8 mouse cellular contexts compared by ENCODE assay signal in genomic region chr6:101377167-101377934, GRCm38 (mm10). TPM values are rescaled to one million over a fixed set of nuclear protein-coding genes. Genes with fewer than 3 reads are reported as not detected.
DNase-seq lines count a peak whose midpoint lies in the region; ATAC-seq and TF ChIP-seq lines count a peak whose summit lies in the region.

TSS of gene Pdzrn3 (minus strand) at chr6:101377897.

- no peaks in the 10 kb centered on the region for H3K4me1 ChIP-seq in G1E (ENCODE audit: insufficient read depth, low read depth, low read length)
- peaks cover 2% of the 10 kb centered on the region; the same call in 1 of the 2 replicates for H3K4me1 ChIP-seq in bone marrow macrophage, adult 2 months (ENCODE audit: control insufficient read depth, insufficient read depth, low read length)
- H3K4me1 ChIP-seq in hindbrain, embryonic 11.5 days (replicated peaks; ENCODE audit: control insufficient read depth, insufficient read depth, low read length) = peaks cover 2% of the 10 kb centered on the region; the same call in 1 of the 2 replicates

- no peaks in the 10 kb centered on the region for H3K27me3 ChIP-seq in G1E (ENCODE audit: insufficient read depth, low read length)
- H3K27me3 ChIP-seq in hindbrain, embryonic 11.5 days (ENCODE audit: control insufficient read depth, insufficient read depth, low read length) = no peaks in the 10 kb centered on the region; the same call in 1 of the 2 replicates

- H3K9me3 ChIP-seq in G1E (replicated peaks) = peaks cover 62% of the 10 kb centered on the region
- no peaks in the 10 kb centered on the region for H3K9me3 ChIP-seq in hindbrain, embryonic 11.5 days (ENCODE audit: control insufficient read depth, low read length)

- H3K9ac ChIP-seq in hindbrain, embryonic 11.5 days (ENCODE audit: low read depth, low read length) = peak within 1 kb of the TSS; percentile 59

- no peak for ATAC-seq in G1E (ENCODE audit: extremely low read depth, insufficient number of reproducible peaks, low FRiP score, poor library complexity, severe bottlenecking)
- peak; percentile 86 for ATAC-seq in hindbrain, embryonic 11.5 days (ENCODE audit: low FRiP score)
- peak; percentile 69 for ATAC-seq in megakaryocyte progenitor cell, adult 5-6 weeks (replicated peaks; ENCODE audit: poor library complexity)

- peak within 1 kb of the TSS; percentile 30; the same call in 1 of the 2 replicates for H3K4me3 ChIP-seq in G1E (ENCODE audit: low read depth, low read length)
- H3K4me3 ChIP-seq in bone marrow macrophage, adult 2 months (ENCODE audit: insufficient read depth, low read length) = peak within 1 kb of the TSS; percentile 20
- H3K4me3 ChIP-seq in hindbrain, embryonic 11.5 days (ENCODE audit: low read depth, low read length) = peak within 1 kb of the TSS; percentile 60

- no peaks in the 10 kb centered on the region for H3K36me3 ChIP-seq in G1E (replicated peaks)
- H3K36me3 ChIP-seq in hindbrain, embryonic 11.5 days (ENCODE audit: control insufficient read depth, insufficient read depth, low read length) = no peaks in the 10 kb centered on the region

- TF ChIP-seq POLR2A in bone marrow macrophage, adult 2 months (IDR thresholded peaks at IDR 0.05; ENCODE audit: borderline replicate concordance, low read depth, low read length) = no peak

- no peak for TF ChIP-seq CTCF in G1E (IDR thresholded peaks at IDR 0.05; ENCODE audit: low read depth, low read length)
- TF ChIP-seq CTCF in bone marrow macrophage, adult 2 months (IDR thresholded peaks at IDR 0.05; ENCODE audit: low read depth, low read length) = no peak

- H3K4me2 ChIP-seq in hindbrain, embryonic 11.5 days (replicated peaks; ENCODE audit: low read depth, low read length) = peak within 1 kb of the TSS; percentile 99

- DNase-seq in G1E (ENCODE audit: low spot score) = no peak
- peak; percentile 61 for DNase-seq in gastrocnemius, adult 18-20 months (ENCODE audit: low spot score)
- peak; percentile 81 for DNase-seq in hindbrain, embryonic 11.5 days (ENCODE audit: low spot score)
- peak in 1 of 2 experiments; percentile 46 for DNase-seq in left cerebral cortex, adult 8-10 months (ENCODE audit: low spot score in 2 of 2)
- DNase-seq in right cerebral cortex, postnatal 14 days = peak; percentile 57
- no peak for DNase-seq in thymus, postnatal 10 days (ENCODE audit: low spot score in 2 of 2)

- WGBS in hindbrain, embryonic 11.5 days = under 1% methylated on average over 99 of the region's 111 CpGs

- no peak within 1 kb of the TSS for H3K27ac ChIP-seq in bone marrow macrophage, adult 2 months (ENCODE audit: insufficient read depth, low read depth, low read length)
- H3K27ac ChIP-seq in hindbrain, embryonic 11.5 days (ENCODE audit: low read depth, low read length) = peak within 1 kb of the TSS; percentile 73

RNA-seq across cellular contexts. Expression of gene Pdzrn3, which starts in this region (rescaled TPM):
- total RNA-seq in G1E (2014; fragmentation: Nextera tagmentation) = not detected in 2 replicates
- 0.17 and 0.33 TPM in 2 replicates for total RNA-seq in G1E (2017)
- not detected in 2 replicates for polyA plus RNA-seq in G1E (2012)
- polyA plus RNA-seq in bone marrow macrophage, adult 2 months (2012; ENCODE audit: insufficient read depth, insufficient read length, missing spikeins) = 0.67 TPM in 1 of 2 replicates, not detected in the other
- 100 to 1,000 TPM; 122 to 135 TPM for total RNA-seq in gastrocnemius, adult 18-20 months (2021)
- polyA plus RNA-seq in hindbrain, embryonic 11.5 days (2014; fragmentation: Nextera tagmentation; extraction: Ambion mirVana) = 20.5 and 23.9 TPM in 2 replicates
- 10 to 100 TPM; 29.9 to 34.4 (median 32.5) TPM for total RNA-seq in left cerebral cortex, adult 8-10 months (2022)
- not detected in 2 replicates for total RNA-seq in megakaryocyte progenitor cell, adult 5-6 weeks (2015)
- 0.08 TPM in 1 of 2 replicates, not detected in the other for total RNA-seq in megakaryocyte progenitor cell, adult 5-6 weeks (2017)

Comparison
In these comparisons a context has a peak if more than half of its experiments do, and no peak if none do; other contexts are left out.
1. RNA of gene Pdzrn3 (total RNA-seq): 122 to 135 TPM in gastrocnemius, adult 18-20 months and 29.9 to 34.4 TPM in left cerebral cortex, adult 8-10 months; 0.17 to 0.33 TPM in G1E and 0.08 TPM in megakaryocyte progenitor cell, adult 5-6 weeks; every median in the first group is over 10 times any median in the second.
2. RNA of gene Pdzrn3 (polyA plus RNA-seq): 20.5 to 23.9 TPM in hindbrain, embryonic 11.5 days; 0.67 TPM in bone marrow macrophage, adult 2 months and not detected in G1E; every median in the first group is over 10 times any median in the second.
3. Peak in ATAC-seq in megakaryocyte progenitor cell, adult 5-6 weeks; RNA of the gene not detected or under 1 TPM.
4. DNase-seq: peak in gastrocnemius, adult 18-20 months (single experiment), hindbrain, embryonic 11.5 days (single experiment) and right cerebral cortex, postnatal 14 days (single experiment); none in G1E (single experiment) and thymus, postnatal 10 days (0 of 2).
5. Peak in every context shown above with its lines, with median percentiles within 50 percentile points of each other: H3K4me3 ChIP-seq.